Mouse (Mus musculus): ENCODE results near the gene Limk1.

GRCm38 (mm10) chr5:134678827-134679546, 9.4 kb downstream of the Limk1 start:
- TF ChIP-seq CTCF (IDR thresholded peaks at IDR 0.05; ENCODE audit: control insufficient read depth, insufficient read depth, low read length) = no peak
- TF ChIP-seq POLR2A (IDR thresholded peaks at IDR 0.05; ENCODE audit: borderline replicate concordance, control insufficient read depth, low read depth, low read length) = no peak

Data from bone marrow, adult 2 months (tissue).